Mouse (Mus musculus) CD4-positive, CD25-positive, alpha-beta regulatory T cell, adult 2 months (primary cell): Measurements from ENCODE around the gene Fibcd1.

Experiments used
- DNase-seq: peaks from one replicate; pipeline ENCODE4 v3.0.0-alpha.2; 2012; ENCODE audit warnings: low read depth, low spot score

Fibcd1 gene

DNA sequence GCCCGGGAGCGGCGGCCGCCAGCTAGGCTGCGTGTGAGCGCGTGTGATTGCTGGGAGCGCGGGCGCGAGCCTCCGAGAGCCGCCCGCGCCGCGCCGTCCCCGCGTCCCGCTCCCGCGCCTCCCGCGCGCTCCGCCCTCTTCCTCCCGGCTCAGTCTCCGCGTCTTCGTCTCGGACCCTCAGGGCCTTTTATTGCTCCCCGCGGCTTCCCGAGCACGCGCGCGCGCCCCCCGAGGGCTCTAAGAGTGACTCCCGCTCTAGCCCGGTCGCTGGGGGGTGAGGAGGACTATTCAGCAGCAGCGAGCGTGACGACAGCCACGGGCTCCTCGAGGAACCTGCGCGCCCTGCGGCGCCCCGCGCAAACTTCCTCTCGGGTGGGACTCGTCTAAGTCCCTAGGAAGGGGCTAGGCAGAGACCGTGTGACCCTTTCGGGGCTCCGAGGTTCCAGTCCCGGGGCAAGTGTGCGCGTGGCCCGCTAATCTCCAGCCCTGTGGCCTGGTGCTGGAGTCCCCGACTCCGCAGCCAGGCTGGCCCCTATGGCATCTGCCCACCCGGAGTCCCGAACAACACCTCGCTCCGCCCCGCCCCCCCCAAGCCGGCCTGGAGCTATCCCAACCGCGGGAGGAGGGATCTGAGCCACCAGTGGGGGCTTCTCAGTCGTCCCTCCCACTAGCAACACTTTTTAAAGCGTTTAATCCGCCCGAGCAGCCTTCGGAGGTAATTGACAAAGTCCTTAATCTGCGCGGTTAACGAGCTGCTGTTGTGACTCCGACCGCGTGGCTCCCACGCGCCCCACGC lies at the start of gene Fibcd1:
Gene Fibcd1, minus strand, starts transcription at position 110 of the 796 bp plus-strand sequence.
- peak; percentile 61 for DNase-seq

GRCm38 (mm10) chr2:31894221-31894870 lies 48.5 kb upstream of the Fibcd1 start:
- no peak for DNase-seq

- DNase-seq, result no peak
Observed at GRCm38 (mm10) chr2:31893110-31893669, 47.4 kb upstream of the Fibcd1 start.

- no peak for DNase-seq
Observed at GRCm38 (mm10) chr2:31891219-31891618, 45.4 kb upstream of the Fibcd1 start.

DNA sequence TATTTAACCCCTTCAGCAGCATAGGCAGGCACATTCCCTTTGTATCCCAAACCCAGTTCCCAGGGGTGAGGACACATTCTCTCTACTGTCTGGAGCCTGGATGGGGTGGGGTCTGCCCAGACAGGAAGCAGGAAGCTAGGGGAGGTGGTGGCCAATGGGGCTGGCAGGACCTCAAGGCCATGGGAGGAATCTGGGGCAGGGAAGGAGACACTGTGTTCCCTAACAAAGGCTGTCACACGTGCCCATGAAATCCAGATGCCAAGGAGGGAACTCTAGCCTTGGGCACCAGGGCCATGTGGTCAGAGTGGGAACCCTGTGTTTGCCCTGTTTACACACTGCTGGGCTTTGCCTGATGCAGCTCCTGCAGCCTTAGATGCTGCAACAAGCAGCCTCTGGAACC lies 43.1 kb upstream of the Fibcd1 start:
- DNase-seq, result no peak

- DNase-seq, result peak; percentile 57
Observed at GRCm38 (mm10) chr2:31887030-31887429, 41.2 kb upstream of the Fibcd1 start, which contains the start of gene Lamc3. Gene Lamc3, plus strand, starts transcription at chr2:31887291.

DNA sequence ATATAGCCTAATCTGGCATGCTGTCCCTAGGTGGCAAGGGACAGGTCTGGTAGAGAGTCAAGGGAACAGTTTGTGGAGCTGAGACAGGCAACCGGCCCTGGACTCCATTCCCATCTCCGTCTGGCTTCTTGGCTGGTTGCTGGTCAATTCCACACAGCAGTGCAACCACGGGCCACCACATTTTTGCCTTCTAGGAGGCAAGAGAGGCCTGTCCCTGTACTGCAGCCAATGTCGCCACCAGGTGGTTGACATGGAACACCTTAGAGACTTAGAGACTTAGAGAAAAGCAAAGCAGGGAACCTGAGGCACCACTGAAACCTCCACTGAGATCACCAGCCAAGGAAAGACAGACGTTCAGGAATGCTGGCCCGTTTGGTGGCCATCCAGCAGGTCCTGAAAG lies 39.0 kb upstream of the Fibcd1 start:
- DNase-seq, result peak; percentile 84

DNA sequence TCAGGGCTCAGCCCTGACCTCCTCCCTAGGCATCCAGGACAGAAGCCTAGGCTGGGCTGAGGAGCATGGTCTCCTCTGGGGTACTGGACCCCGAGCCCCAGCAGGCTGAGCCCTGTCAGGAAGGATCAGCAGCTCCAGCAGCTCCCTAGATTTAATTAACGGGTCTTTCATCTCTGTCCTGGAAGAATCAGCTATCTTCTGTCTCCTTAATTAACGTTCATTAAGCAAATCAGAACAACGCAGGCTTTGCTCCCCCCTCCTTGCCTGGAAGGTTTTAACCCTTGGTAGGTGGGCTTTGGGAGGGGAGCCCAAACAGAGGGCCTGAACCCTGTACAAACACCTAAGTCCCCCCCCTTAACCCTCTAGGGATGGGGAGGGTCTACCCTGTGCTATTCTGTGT lies 37.3 kb upstream of the Fibcd1 start:
- DNase-seq, result no peak

DNA sequence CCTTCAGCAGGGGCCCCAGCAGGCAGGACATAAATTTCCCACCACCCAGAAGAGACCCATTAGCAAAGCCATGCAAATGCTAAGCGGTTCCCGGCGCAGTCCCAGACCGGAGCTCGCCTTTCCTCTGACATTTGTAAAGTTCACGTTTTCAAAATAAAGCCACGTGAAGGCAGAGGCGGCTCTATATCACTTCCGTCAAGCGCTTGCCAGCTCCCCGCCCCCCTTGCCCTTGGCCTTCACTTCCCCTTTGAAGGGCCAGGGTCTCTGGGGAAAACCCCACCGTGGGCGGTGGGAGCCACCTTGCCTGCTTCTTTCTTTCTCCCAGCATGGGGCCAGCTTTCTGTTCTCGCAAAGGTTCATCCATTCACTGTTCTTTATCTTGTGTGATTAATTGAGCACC lies 35.1 kb upstream of the Fibcd1 start:
- peak; percentile 81 for DNase-seq

DNA sequence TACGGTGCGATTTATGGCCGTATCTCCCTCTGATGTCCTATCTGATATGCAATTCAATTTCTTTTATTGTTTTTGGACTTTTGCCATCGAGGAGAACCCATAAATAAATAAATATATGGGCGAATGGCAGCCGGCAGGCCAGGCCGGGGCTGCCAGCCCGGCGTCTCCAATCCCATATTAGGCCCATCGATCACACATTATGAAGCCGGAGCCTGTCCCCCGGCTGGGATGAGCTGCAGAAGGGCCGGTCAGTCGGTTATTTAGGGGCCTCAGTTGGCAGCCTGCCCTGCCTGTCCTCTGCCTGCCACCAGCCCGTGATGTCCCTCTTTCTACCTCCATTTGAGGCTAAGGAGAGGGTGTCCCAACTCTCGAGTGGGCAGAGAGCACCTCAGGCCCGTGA lies 32.8 kb upstream of the Fibcd1 start:
- DNase-seq, result no peak

DNA sequence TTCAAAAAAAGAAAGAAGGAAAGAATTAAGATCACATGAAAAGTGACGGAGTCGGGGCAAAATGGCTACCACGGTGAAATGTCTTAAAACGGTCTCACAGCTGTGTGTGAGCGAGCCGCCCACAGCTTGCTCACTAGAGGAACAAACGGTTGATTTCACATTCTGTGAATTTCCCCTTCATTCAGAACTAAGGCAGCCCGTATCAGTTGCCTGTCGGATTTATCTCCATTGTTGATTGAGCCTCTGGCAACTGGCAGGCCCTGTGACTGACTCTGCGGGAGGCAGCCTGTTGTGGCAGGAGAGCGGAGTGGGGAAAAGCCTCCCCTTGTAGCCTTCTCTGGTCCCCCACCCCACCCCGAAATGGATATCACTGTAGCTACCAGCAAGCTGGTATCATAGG lies 30.6 kb upstream of the Fibcd1 start:
- DNase-seq, result peak; percentile 44

- no peak for DNase-seq
Observed at GRCm38 (mm10) chr2:31874290-31874855, 28.6 kb upstream of the Fibcd1 start.

DNA sequence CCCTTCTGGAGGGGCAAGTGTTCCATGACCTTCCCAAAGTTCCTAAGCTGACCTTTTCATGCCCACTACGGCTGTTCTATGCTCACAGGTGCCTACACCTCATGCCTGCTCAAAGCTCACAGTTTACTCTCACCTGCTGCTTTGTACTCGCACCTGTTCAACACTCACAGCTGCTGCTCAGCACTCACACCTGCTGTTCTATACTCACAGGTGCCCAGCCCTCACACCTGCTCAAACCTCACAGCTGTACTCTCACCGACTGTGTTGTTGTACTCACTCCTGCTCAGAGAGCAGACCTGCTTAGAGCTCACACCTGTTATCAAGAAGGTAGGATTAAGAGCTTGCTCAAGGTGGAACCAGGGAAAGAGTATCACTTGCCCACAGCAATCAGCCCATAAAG lies 24.9 kb upstream of the Fibcd1 start:
- DNase-seq, result no peak

GRCm38 (mm10) chr2:31869692-31870091 lies 23.9 kb upstream of the Fibcd1 start:
- DNase-seq, result no peak

DNA sequence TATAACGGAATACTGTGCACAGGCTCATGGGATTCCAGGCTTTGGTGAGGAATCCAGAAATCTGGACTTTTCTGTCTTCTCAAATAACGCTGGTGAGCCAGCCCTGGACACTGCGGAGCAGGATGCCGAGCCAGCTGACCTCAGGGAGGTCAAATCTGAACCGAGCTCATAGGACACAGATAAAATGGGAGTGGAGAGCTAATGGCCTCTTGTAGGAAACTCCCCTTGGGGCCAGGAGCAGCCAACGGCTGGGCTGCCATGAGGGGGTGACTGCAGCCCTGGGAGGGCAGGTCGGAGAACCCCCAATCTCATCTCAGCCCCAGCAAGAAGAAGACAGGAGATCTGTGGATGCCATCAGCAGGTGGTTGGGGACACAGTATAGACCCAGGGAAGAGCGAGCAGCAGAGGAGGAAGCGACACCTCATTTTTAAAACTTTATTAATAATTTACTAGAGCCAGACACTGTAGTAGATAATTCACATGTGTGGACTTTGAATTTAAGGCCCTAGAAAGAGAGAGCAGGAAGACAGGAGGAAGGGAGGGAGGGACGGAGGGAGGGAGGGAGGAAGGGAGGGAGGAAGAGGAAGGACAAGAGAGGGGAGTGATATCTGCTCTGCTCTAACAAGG lies 22.8 kb upstream of the Fibcd1 start:
- no peak for DNase-seq

DNA sequence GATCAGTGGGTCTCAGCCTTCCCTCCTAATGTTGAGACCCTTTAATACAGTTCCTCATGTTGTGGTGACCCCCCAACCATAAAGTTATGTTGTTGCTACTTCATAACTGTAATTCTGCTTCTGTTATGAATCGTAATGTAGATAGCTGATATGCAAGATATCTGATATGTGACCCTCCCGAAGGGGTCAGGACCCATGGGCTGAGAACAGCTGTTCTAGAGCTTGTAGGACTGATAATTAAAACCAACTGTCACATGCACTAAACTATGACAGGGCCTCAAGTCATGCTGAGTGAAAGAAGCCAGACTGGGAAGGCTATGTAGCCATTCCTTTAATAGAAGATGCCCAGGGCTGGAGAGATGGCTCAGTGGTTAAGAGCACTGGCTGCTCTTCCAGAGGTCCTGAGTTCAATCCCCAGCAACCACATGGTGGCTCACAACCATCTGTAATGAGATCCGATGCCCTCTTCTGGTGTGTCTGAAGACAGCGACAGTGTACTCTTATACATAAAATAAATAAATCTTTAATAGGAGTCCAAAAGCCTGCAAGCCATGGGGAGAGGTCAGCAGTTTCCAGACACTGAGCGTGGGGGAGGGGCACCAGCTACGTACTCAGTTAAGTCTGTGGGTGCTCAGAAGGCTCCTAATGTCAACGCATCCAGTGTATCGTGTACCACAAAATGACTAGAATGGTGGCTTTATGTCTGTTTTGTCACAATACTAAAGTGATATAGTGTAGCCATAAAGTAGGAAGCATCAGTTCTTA lies 22.1 kb upstream of the Fibcd1 start:
- no peak for DNase-seq

DNA sequence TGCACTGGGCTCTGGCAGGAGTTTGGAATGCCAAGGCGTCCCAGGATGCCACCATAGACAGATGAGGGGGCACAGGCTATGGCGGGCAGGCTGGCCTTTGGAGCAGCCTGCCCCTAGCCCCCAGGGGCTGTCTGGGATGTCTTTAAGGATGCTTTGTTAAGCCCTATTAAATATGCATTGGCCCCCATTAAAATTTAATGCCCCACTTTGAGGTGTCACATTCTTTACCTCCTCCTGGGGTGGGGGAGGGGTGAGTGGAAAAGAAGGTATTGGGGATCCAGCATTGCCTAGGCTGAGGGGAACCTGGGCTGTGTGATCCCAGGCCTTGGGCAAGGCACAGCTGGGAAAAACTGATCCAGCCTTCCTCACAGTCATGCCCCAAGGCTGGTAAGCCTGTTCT lies 20.0 kb upstream of the Fibcd1 start:
- no peak for DNase-seq

DNA sequence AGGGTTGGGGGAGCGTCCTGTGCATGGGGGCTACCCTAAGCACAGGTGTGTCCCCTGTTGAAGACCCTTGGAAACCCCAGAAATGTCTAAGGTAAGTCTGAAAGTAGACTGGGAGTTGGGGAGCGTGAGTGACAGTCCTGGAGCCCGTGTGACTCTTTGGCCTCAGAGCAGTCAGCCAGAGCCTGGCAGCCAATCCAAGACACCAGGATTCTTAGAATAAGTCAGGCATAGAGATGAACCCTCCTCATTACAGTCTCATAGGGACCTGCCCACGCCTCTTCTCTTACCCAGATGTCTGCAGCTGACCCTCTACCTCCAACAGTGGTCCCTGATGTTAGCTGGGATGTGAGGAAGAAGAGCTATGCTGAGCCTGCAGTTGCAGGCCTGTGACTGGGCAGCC lies 19.5 kb upstream of the Fibcd1 start:
- DNase-seq, result no peak

GRCm38 (mm10) chr2:31864891-31865290 lies 19.1 kb upstream of the Fibcd1 start:
- DNase-seq, result no peak

DNA sequence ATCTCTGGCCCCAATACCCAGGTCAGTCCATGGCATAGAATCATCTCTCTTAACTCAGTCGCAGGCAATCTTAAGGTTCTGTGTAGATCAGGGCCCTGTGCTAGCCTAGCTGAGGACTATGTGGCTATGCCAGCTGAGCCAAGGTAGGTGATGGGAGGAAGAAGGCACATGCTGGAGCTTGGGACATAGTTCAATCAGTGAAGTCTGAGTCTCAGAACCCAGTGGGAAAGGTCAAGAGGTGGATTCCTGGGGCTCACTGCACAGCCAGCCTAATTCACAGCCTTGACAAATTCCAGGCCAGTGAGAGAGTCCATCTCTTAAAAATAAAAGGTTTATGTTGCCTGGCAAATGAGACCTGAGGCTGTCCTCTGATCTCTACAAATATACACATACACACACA lies 18.0 kb upstream of the Fibcd1 start:
- DNase-seq, result no peak

GRCm38 (mm10) chr2:31862919-31863318 lies 17.1 kb upstream of the Fibcd1 start:
- DNase-seq, result no peak
